Mouse (Mus musculus) E14TG2a.4 (cell line): ENCODE results near the gene Sod1.

Experiments
- CTCF ChIP-seq: conservative IDR thresholded peaks from 2 replicates; pipeline ENCODE4 v1.5.1; 2014; ENCODE audit warnings: low read length
- POU5F1 ChIP-seq: IDR thresholded peaks from 2 replicates; pipeline ENCODE4 v1.6.1; 2014; ENCODE audit warnings: low read length, borderline replicate concordance

GRCm38 (mm10) chr16:90178404-90178803 lies 42.1 kb upstream of the Sod1 start:
- TF ChIP-seq CTCF, result no peak
- TF ChIP-seq POU5F1, result no peak
